Mouse (Mus musculus): ENCODE measurements around the gene Phgdh.

DNA sequence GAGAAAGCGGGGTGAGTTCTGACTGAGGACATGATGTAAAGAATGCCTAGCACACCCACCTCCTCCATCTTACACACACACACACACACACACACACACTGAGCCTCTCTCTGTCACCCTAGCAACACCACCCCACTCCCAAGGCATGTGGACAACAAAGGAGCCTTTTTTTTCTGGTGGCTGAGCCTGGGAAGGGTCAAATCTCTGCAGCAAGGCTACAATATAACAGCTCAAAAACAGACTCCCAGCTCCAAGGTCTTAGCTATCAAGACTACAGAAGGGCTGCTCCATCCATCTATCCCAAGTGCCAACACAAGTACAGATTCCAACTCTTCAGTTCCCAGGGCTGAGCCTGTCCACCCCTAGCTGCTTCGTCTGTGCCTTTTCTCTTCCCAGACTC is 20.6 kb downstream of the Phgdh start:
- TF ChIP-seq POLR2A (IDR thresholded peaks at IDR 0.05; ENCODE audit: insufficient read length, low read depth): no peak
- no peak for TF ChIP-seq MAX (IDR thresholded peaks at IDR 0.05; ENCODE audit: low read depth)
- TF ChIP-seq CEBPB (IDR thresholded peaks at IDR 0.05; ENCODE audit: insufficient read depth, poor library complexity, severe bottlenecking): no peak
- TF ChIP-seq TCF12 (IDR thresholded peaks at IDR 0.05; ENCODE audit: insufficient read depth, poor library complexity, severe bottlenecking): no peak
- no peak for TF ChIP-seq E2F4 (IDR thresholded peaks at IDR 0.05; ENCODE audit: insufficient read depth)
- no peak for TF ChIP-seq MYOG (IDR thresholded peaks at IDR 0.05; ENCODE audit: control insufficient read depth in 1 of 3, insufficient read depth in 1 of 3, insufficient read length in 2 of 3, low read depth in 2 of 3)
- TF ChIP-seq USF1 (IDR thresholded peaks at IDR 0.05; ENCODE audit: low read depth): no peak
